Mouse (Mus musculus) duodenum, adult 2 months (tissue): ENCODE data around the gene Btbd35f25. TPM values are rescaled to one million over a fixed set of nuclear protein-coding genes. Genes with fewer than 3 reads are reported as not detected.

Experiments used
- polyA plus RNA-seq: library from polyadenylated mRNA; depleted of rRNA; stranded (reverse); fragments of >200 nt; gene quantifications from 2 replicates; pipeline ENCODE4 v1.2.3, GENCODE M21; 2012; ENCODE audit warnings: low replicate concordance; rRNA removed

Gene Btbd35f25
- not detected in 2 replicates for polyA plus RNA-seq

DNA sequence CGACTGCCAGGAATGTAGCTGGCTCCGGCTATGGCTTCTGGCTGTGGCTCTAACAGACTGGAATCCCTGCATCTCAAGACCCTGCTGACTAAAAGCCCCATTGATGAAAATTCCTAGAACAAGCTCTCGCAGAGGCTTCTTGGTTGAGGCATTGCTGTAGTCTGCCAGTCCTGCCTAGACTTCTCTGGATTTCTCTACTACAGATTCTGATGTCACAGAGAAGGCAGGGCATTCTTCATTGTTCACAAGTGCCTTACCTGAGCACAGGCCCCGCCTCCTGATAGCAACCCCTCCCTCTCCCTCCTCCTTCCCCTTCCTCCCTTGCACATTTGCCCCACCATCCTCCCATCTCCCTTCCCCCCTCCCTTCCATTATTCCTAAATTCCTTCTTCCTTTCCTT, at the start of gene Btbd35f25:
Gene Btbd35f25, minus strand, starts transcription at position 101 of the 400 bp plus-strand sequence.

Other genes with a start within 250 kb of the Btbd35f25 start
- gene Gm21883, start 142.9 kb downstream of the Btbd35f25 start, polyA plus RNA-seq = not detected in 2 replicates
- not detected in 2 replicates for gene Spin2e, start 98.2 kb downstream of the Btbd35f25 start, polyA plus RNA-seq
- not detected in 2 replicates for gene Gm21637, start 244.9 kb upstream of the Btbd35f25 start, polyA plus RNA-seq